8 mouse cellular contexts compared by ENCODE assay signal in genomic region chr12:4840741-4841140, GRCm38 (mm10). TPM values are rescaled to one million over a fixed set of nuclear protein-coding genes. Genes with fewer than 3 reads are reported as not detected.
DNase-seq lines count a peak whose midpoint lies in the region; ATAC-seq and TF ChIP-seq lines count a peak whose summit lies in the region.

No protein-coding gene starts in this region.

- WGBS in heart, postnatal 0 days = 4% methylated on average over 11 of the region's 11 CpGs
- 1% methylated on average over 11 of the region's 11 CpGs for WGBS in lung, embryonic 14.5 days
- 2% methylated on average over 11 of the region's 11 CpGs for WGBS in stomach, embryonic 15.5 days

- peaks cover 6% of the 10 kb centered on the region; the same call in 1 of the 2 replicates for H3K4me1 ChIP-seq in heart, postnatal 0 days (ENCODE audit: control insufficient read depth, insufficient read depth)
- 0 out of 2 replicates have a peak, but pooled peaks cover 7% of the 10 kb centered on the region for H3K4me1 ChIP-seq in lung, embryonic 14.5 days (ENCODE audit: insufficient read depth)
- peaks cover 5% of the 10 kb centered on the region for H3K4me1 ChIP-seq in stomach, embryonic 15.5 days

- no peak for TF ChIP-seq EP300 in heart, postnatal 0 days (IDR thresholded peaks at IDR 0.05; ENCODE audit: low read depth)

- H3K36me3 ChIP-seq in heart, postnatal 0 days (replicated peaks; ENCODE audit: control insufficient read depth, insufficient read depth, low read length) = no peaks in the 10 kb centered on the region
- H3K36me3 ChIP-seq in lung, embryonic 14.5 days (ENCODE audit: insufficient read depth) = no peaks in the 10 kb centered on the region
- H3K36me3 ChIP-seq in stomach, embryonic 15.5 days = no peaks in the 10 kb centered on the region

- no peak for ATAC-seq in heart, postnatal 0 days (ENCODE audit: insufficient read depth, low read depth)
- 0 out of 2 replicates have a peak, but pooled peaks have one; percentile 6 for ATAC-seq in lung, embryonic 14.5 days (ENCODE audit: insufficient read depth)
- no peak for ATAC-seq in stomach, embryonic 15.5 days (ENCODE audit: insufficient read depth, low FRiP score, low read depth)

- peak overlapping the region; percentile 78 for H3K4me2 ChIP-seq in heart, postnatal 0 days (ENCODE audit: low read depth, low read length)
- peak overlapping the region; percentile 95 for H3K4me2 ChIP-seq in lung, embryonic 14.5 days
- peak overlapping the region; percentile 97 for H3K4me2 ChIP-seq in stomach, embryonic 15.5 days

- H3K9ac ChIP-seq in heart, postnatal 0 days (replicated peaks; ENCODE audit: low read depth, low read length) = peak overlapping the region; percentile 38
- H3K9ac ChIP-seq in lung, embryonic 14.5 days = peak overlapping the region; percentile 66
- H3K9ac ChIP-seq in stomach, embryonic 15.5 days = peak overlapping the region; percentile 62; the same call in 1 of the 2 replicates

- H3K27ac ChIP-seq in heart, postnatal 0 days (ENCODE audit: low read depth) = no peak overlapping the region
- H3K27ac ChIP-seq in lung, embryonic 14.5 days (ENCODE audit: low read depth) = no peak overlapping the region
- H3K27ac ChIP-seq in stomach, embryonic 15.5 days = no peak overlapping the region

- peak; percentile 18 for DNase-seq in kidney, postnatal 10 days
- no peak for DNase-seq in kidney, adult 18-20 months
- peak; percentile 63 for DNase-seq in cerebellum, adult 9-11 months
- DNase-seq in heart, postnatal 0 days (ENCODE audit: low spot score) = no peak
- DNase-seq in lung, embryonic 14.5 days = no peak
- DNase-seq in embryo, embryonic 9.5 days (ENCODE audit: extremely low spot score) = no peak
- DNase-seq in urinary bladder, postnatal 10 days (ENCODE audit: low spot score) = no peak

- peak overlapping the region; percentile 58 for H3K4me3 ChIP-seq in heart, postnatal 0 days (ENCODE audit: low read depth, low read length)
- H3K4me3 ChIP-seq in lung, embryonic 14.5 days (ENCODE audit: low read depth, low read length) = peak overlapping the region; percentile 72
- H3K4me3 ChIP-seq in stomach, embryonic 15.5 days (replicated peaks) = peak overlapping the region; percentile 86

- no peak for TF ChIP-seq CTCF in heart, postnatal 0 days (IDR thresholded peaks at IDR 0.05; ENCODE audit: low read depth)
- TF ChIP-seq CTCF in lung, embryonic 14.5 days (IDR thresholded peaks at IDR 0.05; ENCODE audit: low read depth) = no peak

- H3K27me3 ChIP-seq in heart, postnatal 0 days (ENCODE audit: control insufficient read depth, insufficient read depth, low read length) = no peaks in the 10 kb centered on the region
- 0 out of 2 replicates have a peak, but pooled peaks cover 5% of the 10 kb centered on the region for H3K27me3 ChIP-seq in lung, embryonic 14.5 days (ENCODE audit: insufficient read depth, low read length)
- no peaks in the 10 kb centered on the region for H3K27me3 ChIP-seq in stomach, embryonic 15.5 days (replicated peaks)

- H3K9me3 ChIP-seq in heart, postnatal 0 days (replicated peaks; ENCODE audit: control insufficient read depth, low read length) = no peaks in the 10 kb centered on the region
- H3K9me3 ChIP-seq in lung, embryonic 14.5 days (ENCODE audit: low read depth, low read length) = no peaks in the 10 kb centered on the region
- no peaks in the 10 kb centered on the region for H3K9me3 ChIP-seq in stomach, embryonic 15.5 days

RNA-seq across cellular contexts. Expression of gene Fkbp1b, which starts 0.7 kb away (rescaled TPM):
- total RNA-seq in heart, postnatal 0 days (2014; rRNA removed; ENCODE audit: low replicate concordance) = 0.34 and 1.5 TPM in 2 replicates
- polyA plus RNA-seq in heart, postnatal 0 days (2015; fragmentation: Nextera tagmentation; extraction: Ambion mirVana) = 5.2 and 6.2 TPM in 2 replicates
- 9.4 and 10.0 TPM in 2 replicates for polyA plus RNA-seq in lung, embryonic 14.5 days (2014; fragmentation: Nextera tagmentation; extraction: Ambion mirVana)
- 12.0 and 12.5 TPM in 2 replicates for polyA plus RNA-seq in stomach, embryonic 15.5 days (2015; fragmentation: Nextera tagmentation; extraction: Ambion mirVana)

RNA-seq across cellular contexts. Expression of gene Wdcp, which starts 2.4 kb away (rescaled TPM):
- 6.2 and 7.8 TPM in 2 replicates for total RNA-seq in heart, postnatal 0 days (2014; rRNA removed; ENCODE audit: low replicate concordance)
- polyA plus RNA-seq in heart, postnatal 0 days (2015; fragmentation: Nextera tagmentation; extraction: Ambion mirVana) = 12.6 and 14.6 TPM in 2 replicates
- 16.4 and 17.5 TPM in 2 replicates for polyA plus RNA-seq in lung, embryonic 14.5 days (2014; fragmentation: Nextera tagmentation; extraction: Ambion mirVana)
- 14.8 and 14.9 TPM in 2 replicates for polyA plus RNA-seq in stomach, embryonic 15.5 days (2015; fragmentation: Nextera tagmentation; extraction: Ambion mirVana)

RNA-seq across cellular contexts. Expression of gene Sf3b6, which starts 23.4 kb away (rescaled TPM):
- 53.2 and 74.0 TPM in 2 replicates for total RNA-seq in heart, postnatal 0 days (2014; rRNA removed; ENCODE audit: low replicate concordance)
- polyA plus RNA-seq in heart, postnatal 0 days (2015; fragmentation: Nextera tagmentation; extraction: Ambion mirVana) = 144 and 147 TPM in 2 replicates
- 258 and 261 TPM in 2 replicates for polyA plus RNA-seq in lung, embryonic 14.5 days (2014; fragmentation: Nextera tagmentation; extraction: Ambion mirVana)
- 207 and 267 TPM in 2 replicates for polyA plus RNA-seq in stomach, embryonic 15.5 days (2015; fragmentation: Nextera tagmentation; extraction: Ambion mirVana)

RNA-seq across cellular contexts. Expression of gene Mfsd2b, which starts 33.4 kb away (rescaled TPM):
- total RNA-seq in heart, postnatal 0 days (2014; rRNA removed; ENCODE audit: low replicate concordance) = 1.1 TPM in 1 of 2 replicates, not detected in the other
- polyA plus RNA-seq in heart, postnatal 0 days (2015; fragmentation: Nextera tagmentation; extraction: Ambion mirVana) = 0.69 and 0.79 TPM in 2 replicates
- polyA plus RNA-seq in lung, embryonic 14.5 days (2014; fragmentation: Nextera tagmentation; extraction: Ambion mirVana) = 2.6 and 2.9 TPM in 2 replicates
- polyA plus RNA-seq in stomach, embryonic 15.5 days (2015; fragmentation: Nextera tagmentation; extraction: Ambion mirVana) = 2.9 and 5.0 TPM in 2 replicates

Comparison
In these comparisons a context has a peak if more than half of its experiments do, and no peak if none do; other contexts are left out.
1. DNase-seq: peak in kidney, postnatal 10 days (single experiment) and cerebellum, adult 9-11 months (single experiment); none in kidney, adult 18-20 months (single experiment), heart, postnatal 0 days (single experiment), lung, embryonic 14.5 days (single experiment), embryo, embryonic 9.5 days (single experiment) and urinary bladder, postnatal 10 days (single experiment).
2. Peak in every context shown above with its lines, with median percentiles within 50 percentile points of each other: H3K4me2 ChIP-seq, H3K4me3 ChIP-seq and H3K9ac ChIP-seq.